Mouse (Mus musculus): ENCODE measurements around the gene Mettl27. TPM values are rescaled to one million over a fixed set of nuclear protein-coding genes. Genes with fewer than 3 reads are reported as not detected.
"Not testable (repeated sequence)": the region's sequence is repeated elsewhere in the genome, so short reads cannot be mapped to it uniquely, and the experiment has no call there.

The Mettl27 gene
- total and polyA plus RNA-seq, 2 experiments = 13.5 to 30.0 TPM

DNA sequence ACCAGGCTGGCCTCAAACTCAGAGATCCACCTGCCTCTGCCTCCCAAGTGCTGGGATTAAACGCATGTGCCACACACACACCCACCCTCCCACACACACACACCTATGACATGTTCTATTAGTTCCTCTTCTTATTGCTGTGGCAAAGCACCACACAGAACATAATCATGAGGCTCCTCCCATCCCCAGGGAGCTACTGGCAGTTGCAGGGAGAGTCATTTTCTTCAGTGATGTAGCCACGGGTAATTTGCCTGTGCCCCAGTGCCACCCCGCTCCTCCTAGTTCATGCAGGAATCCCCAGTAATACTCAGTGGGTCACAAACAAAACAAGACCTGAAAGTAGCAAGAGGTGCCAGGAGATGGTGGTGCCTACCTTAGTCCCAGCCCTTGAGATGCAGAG lies 2.5 kb downstream of the Mettl27 start:
- no peak for DNase-seq (ENCODE audit: extremely low read depth, low read depth, low spot score)
- Histone ChIP-seq H3K4me3 (ENCODE audit: insufficient read depth, low read depth, low read length) (no peak overlapping the region), H3K36me3 (ENCODE audit: control insufficient read depth, insufficient read depth, low read length) (no peaks in the 10 kb centered on the region), H3K9ac (ENCODE audit: low read depth, low read length) (no peak overlapping the region), H3K4me1 (ENCODE audit: control insufficient read depth, insufficient read depth, low read length) (no peaks in the 10 kb centered on the region), H3K27me3 (ENCODE audit: control insufficient read depth, insufficient read depth, low read length) (no peaks in the 10 kb centered on the region), H3K79me2 (ENCODE audit: control insufficient read depth, insufficient read depth, low read length) (no peaks in the 10 kb centered on the region), H3K27ac (replicated peaks; ENCODE audit: insufficient read depth, low read depth, low read length) (no peak overlapping the region)
- 92% methylated on average over 3 of the region's 3 CpGs for WGBS
- TF ChIP-seq CTCF (IDR thresholded peaks at IDR 0.05; ENCODE audit: low read depth, low read length) (no peak), POLR2A (IDR thresholded peaks at IDR 0.05; ENCODE audit: extremely low read depth, insufficient read depth, low read length) (no peak)

DNA sequence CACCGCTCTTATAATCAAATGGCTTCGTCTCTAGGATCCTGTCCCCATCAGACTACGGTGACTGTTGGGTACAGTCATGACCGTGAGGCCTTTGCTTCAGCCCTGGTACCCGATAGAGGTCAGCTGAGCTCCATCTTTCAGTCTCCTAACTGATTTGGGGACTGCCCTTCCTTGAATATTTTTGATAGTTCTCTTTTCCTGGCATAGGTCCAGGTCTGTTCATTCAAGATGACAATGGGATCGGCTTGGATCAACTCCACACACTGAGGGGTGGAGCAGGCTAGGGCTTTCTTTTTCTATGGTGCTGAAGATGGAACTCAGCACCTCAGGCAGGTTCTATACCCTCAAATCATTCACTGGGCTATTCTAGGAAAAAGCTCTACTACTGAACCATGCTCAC lies 3.9 kb downstream of the Mettl27 start:
- 98% methylated on average over 6 of the region's 6 CpGs for WGBS
- no peak for DNase-seq (ENCODE audit: extremely low read depth, low read depth, low spot score)
- H3K4me1 ChIP-seq (ENCODE audit: control insufficient read depth, insufficient read depth, low read length) = no peaks in the 10 kb centered on the region

DNA sequence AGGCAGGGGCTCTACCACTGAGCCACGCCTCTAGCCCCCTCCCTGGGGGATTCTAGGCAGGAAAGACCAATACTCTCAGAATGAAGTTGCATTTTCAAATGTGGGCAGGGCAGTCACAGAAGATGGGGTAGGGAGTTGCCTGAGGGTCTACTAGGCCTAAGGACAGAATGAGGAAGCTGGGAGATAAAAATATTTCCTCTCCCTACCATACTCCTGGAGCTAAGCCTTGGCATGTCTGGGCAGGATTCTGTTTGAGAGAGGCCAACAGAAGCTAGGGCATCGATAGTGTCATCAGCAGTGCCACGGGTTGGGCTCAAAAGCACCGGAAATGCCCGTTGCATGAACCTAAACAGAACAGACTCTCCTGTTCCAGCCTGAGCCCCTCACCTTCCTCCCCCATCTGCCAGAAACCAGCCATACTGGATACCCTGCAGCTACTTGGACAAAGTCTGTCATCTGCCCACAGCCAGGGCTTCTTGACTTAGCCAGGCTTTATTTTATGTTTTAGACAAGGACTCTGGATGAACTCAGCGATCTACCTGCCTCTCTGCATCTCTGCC lies 4.5 kb downstream of the Mettl27 start:
- TF ChIP-seq POLR2A (IDR thresholded peaks at IDR 0.05; ENCODE audit: extremely low read depth, insufficient read depth, low read length) (no peak), CTCF (IDR thresholded peaks at IDR 0.05; ENCODE audit: low read depth, low read length) (no peak)
- no peaks in the 10 kb centered on the region for H3K36me3 ChIP-seq (ENCODE audit: control insufficient read depth, insufficient read depth, low read length)
- H3K27ac ChIP-seq (replicated peaks; ENCODE audit: insufficient read depth, low read depth, low read length) = no peak overlapping the region
- 90% methylated on average over 6 of the region's 6 CpGs for WGBS
- no peaks in the 10 kb centered on the region for H3K79me2 ChIP-seq (ENCODE audit: control insufficient read depth, insufficient read depth, low read length)
- no peak for DNase-seq (ENCODE audit: extremely low read depth, low read depth, low spot score)
- no peaks in the 10 kb centered on the region for H3K4me1 ChIP-seq (ENCODE audit: control insufficient read depth, insufficient read depth, low read length)
- H3K4me3 ChIP-seq (ENCODE audit: insufficient read depth, low read depth, low read length) = no peak overlapping the region
- no peaks in the 10 kb centered on the region for H3K27me3 ChIP-seq (ENCODE audit: control insufficient read depth, insufficient read depth, low read length)
- no peak overlapping the region for H3K9ac ChIP-seq (ENCODE audit: low read depth, low read length)

More for the DNA sequence above, 3.9 kb downstream of the Mettl27 start:
- H3K9ac ChIP-seq (ENCODE audit: low read depth, low read length) = no peak overlapping the region
- H3K79me2 ChIP-seq (ENCODE audit: control insufficient read depth, insufficient read depth, low read length) = no peaks in the 10 kb centered on the region
- H3K4me3 ChIP-seq (ENCODE audit: insufficient read depth, low read depth, low read length) = no peak overlapping the region
- no peak overlapping the region for H3K27ac ChIP-seq (replicated peaks; ENCODE audit: insufficient read depth, low read depth, low read length)
- H3K36me3 ChIP-seq (ENCODE audit: control insufficient read depth, insufficient read depth, low read length) = no peaks in the 10 kb centered on the region
- TF ChIP-seq POLR2A (IDR thresholded peaks at IDR 0.05; ENCODE audit: extremely low read depth, insufficient read depth, low read length) = no peak
- TF ChIP-seq CTCF (IDR thresholded peaks at IDR 0.05; ENCODE audit: low read depth, low read length) = no peak
- no peaks in the 10 kb centered on the region for H3K27me3 ChIP-seq (ENCODE audit: control insufficient read depth, insufficient read depth, low read length)

DNA sequence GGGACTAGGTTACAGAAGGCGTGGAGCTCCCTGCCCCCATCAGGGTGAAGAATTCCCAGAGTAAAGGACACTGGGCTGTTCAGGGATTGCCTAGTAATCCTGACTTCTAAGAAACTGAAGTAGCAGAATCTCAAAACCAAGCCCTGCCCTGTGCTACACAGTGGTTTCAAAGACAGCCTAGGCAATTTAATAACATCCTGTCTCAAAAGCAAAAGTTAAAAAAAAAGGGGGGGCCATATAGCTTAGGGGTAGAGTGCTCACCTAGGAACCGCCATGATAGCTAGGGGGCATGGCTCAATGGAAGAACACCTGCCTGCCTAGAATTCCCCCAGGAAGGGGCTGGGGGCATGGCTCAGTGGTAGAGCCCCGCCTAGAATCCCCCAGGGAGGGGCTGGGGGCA lies 6.9 kb downstream of the Mettl27 start:
- DNase-seq (ENCODE audit: extremely low read depth, low read depth, low spot score) = no peak
- no peak overlapping the region for H3K9ac ChIP-seq (ENCODE audit: low read depth, low read length)
- no peak overlapping the region for H3K4me3 ChIP-seq (ENCODE audit: insufficient read depth, low read depth, low read length)
- peaks cover 7% of the 10 kb centered on the region; the same call in 1 of the 2 replicates for H3K4me1 ChIP-seq (ENCODE audit: control insufficient read depth, insufficient read depth, low read length)
- H3K27ac ChIP-seq (replicated peaks; ENCODE audit: insufficient read depth, low read depth, low read length) = no peak overlapping the region
- H3K36me3 ChIP-seq (ENCODE audit: control insufficient read depth, insufficient read depth, low read length) = no peaks in the 10 kb centered on the region
- WGBS = 89% methylated on average over 3 of the region's 3 CpGs
- H3K79me2 ChIP-seq (ENCODE audit: control insufficient read depth, insufficient read depth, low read length) = no peaks in the 10 kb centered on the region
- TF ChIP-seq POLR2A (IDR thresholded peaks at IDR 0.05; ENCODE audit: extremely low read depth, insufficient read depth, low read length) (no peak), CTCF (IDR thresholded peaks at IDR 0.05; ENCODE audit: low read depth, low read length) (no peak)
- H3K27me3 ChIP-seq (ENCODE audit: control insufficient read depth, insufficient read depth, low read length) = no peaks in the 10 kb centered on the region

DNA sequence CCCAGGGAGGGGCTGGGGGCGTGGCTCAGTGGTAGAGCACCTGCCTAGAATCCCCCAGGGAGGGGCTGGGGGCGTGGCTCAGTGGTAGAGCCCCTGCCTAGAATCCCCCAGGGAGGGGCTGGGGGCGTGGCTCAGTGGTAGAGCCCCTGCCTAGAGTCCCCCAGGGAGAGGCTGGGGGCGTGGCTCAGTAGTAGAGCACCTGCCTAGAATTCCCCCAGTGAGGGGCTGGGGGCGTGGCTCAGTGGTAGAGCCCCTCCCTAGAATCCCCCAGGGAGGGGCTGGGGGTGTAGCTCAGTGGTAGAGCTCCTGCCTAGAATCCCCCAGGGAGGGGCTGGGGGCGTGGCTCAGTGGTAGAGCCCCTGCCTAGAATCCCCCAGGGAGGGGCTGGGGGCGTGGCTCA lies 7.4 kb downstream of the Mettl27 start:
- H3K36me3 ChIP-seq (ENCODE audit: control insufficient read depth, insufficient read depth, low read length); H3K4me3 ChIP-seq (ENCODE audit: insufficient read depth, low read depth, low read length); H3K4me1 ChIP-seq (ENCODE audit: control insufficient read depth, insufficient read depth, low read length); DNase-seq (ENCODE audit: extremely low read depth, low read depth, low spot score); H3K27ac ChIP-seq (replicated peaks; ENCODE audit: insufficient read depth, low read depth, low read length); H3K27me3 ChIP-seq (ENCODE audit: control insufficient read depth, insufficient read depth, low read length); H3K9ac ChIP-seq (ENCODE audit: low read depth, low read length); H3K79me2 ChIP-seq (ENCODE audit: control insufficient read depth, insufficient read depth, low read length): not testable (repeated sequence)
- 92% methylated on average over 5 of the region's 7 CpGs for WGBS

DNA sequence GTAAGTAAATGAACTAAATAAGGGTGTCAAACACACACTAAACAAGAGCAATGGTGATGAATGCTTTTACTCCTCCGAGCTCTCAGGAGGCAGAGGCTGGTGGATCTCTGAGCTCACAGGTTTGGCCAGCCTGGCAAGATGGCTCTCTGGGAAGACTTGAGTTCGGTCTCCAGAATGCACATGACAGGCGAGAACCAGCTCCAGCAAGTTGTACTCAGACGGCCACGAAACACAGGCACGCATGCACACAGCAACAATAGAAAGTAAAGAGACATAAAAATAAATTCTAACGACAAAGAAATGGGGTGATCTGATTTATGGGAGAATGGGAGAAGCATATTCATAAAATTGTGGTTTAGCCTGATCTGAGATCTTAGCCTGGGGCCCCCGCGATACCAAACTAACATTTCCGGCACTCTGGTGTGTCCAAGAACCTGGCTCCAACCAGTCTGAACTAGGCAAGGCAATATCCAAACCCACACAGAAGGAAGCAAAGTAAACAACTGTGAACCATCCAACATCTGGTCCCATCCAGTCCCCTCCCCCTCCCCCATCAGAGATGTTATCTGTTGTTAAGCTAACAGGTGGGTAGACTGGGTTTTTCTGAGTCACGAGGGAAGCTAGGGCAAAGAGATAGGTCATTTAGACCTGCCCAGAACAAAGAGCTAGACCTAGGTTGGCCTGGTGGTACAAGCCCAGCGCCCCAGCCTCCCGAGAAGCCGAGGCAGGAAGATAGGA lies 9.5 kb downstream of the Mettl27 start:
- H3K27me3 ChIP-seq (ENCODE audit: control insufficient read depth, insufficient read depth, low read length) = 0 out of 2 replicates have a peak, but pooled peaks cover 3% of the 10 kb centered on the region
- H3K79me2 ChIP-seq (ENCODE audit: control insufficient read depth, insufficient read depth, low read length) = no peaks in the 10 kb centered on the region
- H3K27ac ChIP-seq (replicated peaks; ENCODE audit: insufficient read depth, low read depth, low read length) = no peak overlapping the region
- 65% methylated on average over 14 of the region's 14 CpGs for WGBS
- no peak for TF ChIP-seq POLR2A (IDR thresholded peaks at IDR 0.05; ENCODE audit: extremely low read depth, insufficient read depth, low read length)
- no peak for TF ChIP-seq CTCF (IDR thresholded peaks at IDR 0.05; ENCODE audit: low read depth, low read length)
- H3K9ac ChIP-seq (ENCODE audit: low read depth, low read length) = no peak overlapping the region
- peaks cover 7% of the 10 kb centered on the region; the same call in 1 of the 2 replicates for H3K4me1 ChIP-seq (ENCODE audit: control insufficient read depth, insufficient read depth, low read length)
- no peaks in the 10 kb centered on the region for H3K36me3 ChIP-seq (ENCODE audit: control insufficient read depth, insufficient read depth, low read length)
- H3K4me3 ChIP-seq (ENCODE audit: insufficient read depth, low read depth, low read length) = no peak overlapping the region
- peak; percentile 34 for DNase-seq (ENCODE audit: extremely low read depth, low read depth, low spot score)

Measured in liver, adult 2 months (tissue).